Mouse (Mus musculus): Measurements from ENCODE around the gene Rbak. TPM values are rescaled to one million over a fixed set of nuclear protein-coding genes. Genes with fewer than 3 reads are reported as not detected.
"Not testable (repeated sequence)": the region's sequence is repeated elsewhere in the genome, so short reads cannot be mapped to it uniquely, and the experiment has no call there.

Gene Rbak
- 1 to 10 TPM; 3.5 to 4.6 TPM for total RNA-seq (2021)
- long read RNA-seq, experiment 1, partial matches to known transcripts: 0 of 17 reads
- long read RNA-seq, experiment 1, other reads (novel, unspliced or antisense): 14 of 17 reads
- long read RNA-seq, experiment 2, partial matches to known transcripts: 0 of 9 reads
- long read RNA-seq, experiment 2, other reads (novel, unspliced or antisense): 8 of 9 reads

DNA sequence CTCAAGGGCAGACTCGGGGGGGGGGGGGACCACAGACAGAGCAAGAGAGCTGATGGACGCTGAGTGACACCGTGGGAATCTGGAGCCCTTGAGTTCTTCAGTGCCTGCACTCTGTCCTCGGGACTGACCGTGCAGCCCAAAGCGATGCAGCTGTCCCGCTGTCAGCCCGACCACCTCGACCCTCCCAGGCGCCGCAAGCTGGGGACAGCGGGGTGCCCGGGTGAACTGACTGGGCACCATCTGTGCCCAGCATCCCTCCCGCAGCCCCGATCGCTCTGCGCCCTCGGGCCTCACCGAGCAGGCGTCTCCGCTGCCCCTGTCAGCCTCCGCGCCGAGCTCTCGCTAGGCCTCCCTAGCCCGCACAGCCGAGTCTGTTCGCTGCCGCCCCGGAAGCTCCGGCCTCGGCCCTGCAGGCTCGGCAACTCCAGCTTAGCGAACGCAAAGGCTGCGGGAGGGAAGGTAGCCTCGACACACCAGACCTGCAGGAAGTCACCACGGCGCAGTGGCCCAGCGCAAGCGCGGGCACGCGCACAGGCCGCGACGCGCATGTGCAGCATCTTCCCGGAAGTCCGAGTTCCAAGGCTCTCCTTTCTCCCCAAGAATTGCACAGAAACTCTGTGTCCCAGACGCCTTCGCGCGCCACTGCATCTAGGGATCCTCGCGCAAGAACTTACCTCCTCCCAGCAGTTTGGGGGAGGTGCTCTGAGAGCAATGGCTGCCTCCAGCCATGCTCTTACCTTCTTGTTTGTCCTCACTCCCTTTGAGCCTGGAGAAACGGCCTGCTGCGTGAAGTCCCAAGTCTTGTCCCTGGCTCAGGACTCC is at the start of gene Rbak, which contains the start of gene Spdye4b:
TSS of gene Rbak (minus strand) at position 521 of the 822 bp plus-strand sequence.
TSS of gene Spdye4b (plus strand) at position 763 of the 822 bp plus-strand sequence.
- DNase-seq: peak; percentile 93 to 97

DNA sequence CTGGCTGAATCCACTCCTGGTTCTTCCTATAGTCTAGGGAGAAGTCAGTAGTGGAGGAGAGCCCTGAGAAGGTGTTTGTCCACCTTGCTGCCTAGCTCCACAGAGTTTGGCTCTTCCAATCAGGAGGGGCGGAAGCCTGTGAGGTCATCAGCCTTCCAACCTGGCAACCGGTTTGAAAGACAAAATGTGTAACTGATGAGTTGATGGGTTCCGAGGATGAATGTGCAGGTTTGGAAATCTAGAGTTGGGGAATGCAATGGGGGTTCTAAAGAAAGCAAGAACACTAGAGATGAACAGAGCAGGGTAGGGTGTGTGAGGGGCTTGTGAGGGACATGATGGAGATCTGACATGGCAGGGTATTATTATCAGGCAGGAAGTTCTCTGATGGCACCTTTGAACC is 46.2 kb upstream of the Rbak start, which contains the start of gene Spdye4a:
TSS of gene Spdye4a (minus strand) at position 101 of the 400 bp plus-strand sequence.
- DNase-seq: no peak

DNA sequence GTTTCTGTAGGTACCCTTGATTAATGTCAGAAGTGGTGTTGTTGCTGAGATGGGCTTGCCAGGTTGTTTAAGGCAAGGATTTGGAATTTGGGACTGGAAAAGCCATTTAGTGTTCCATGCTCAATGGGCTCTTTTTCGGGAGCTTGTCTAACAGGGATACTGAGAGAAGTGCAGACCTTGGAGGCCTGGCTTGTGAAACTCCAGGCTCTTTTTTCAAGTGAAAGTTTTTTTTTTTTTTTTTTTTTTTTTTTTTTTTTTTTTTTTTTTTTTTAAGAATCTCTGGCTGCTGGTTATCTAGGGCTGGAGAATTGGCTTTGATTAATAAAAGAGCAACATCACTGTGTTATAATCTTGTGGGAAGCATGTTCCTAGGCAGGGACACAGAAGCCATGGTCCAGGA is 41.7 kb upstream of the Rbak start:
- no peak for DNase-seq

DNA sequence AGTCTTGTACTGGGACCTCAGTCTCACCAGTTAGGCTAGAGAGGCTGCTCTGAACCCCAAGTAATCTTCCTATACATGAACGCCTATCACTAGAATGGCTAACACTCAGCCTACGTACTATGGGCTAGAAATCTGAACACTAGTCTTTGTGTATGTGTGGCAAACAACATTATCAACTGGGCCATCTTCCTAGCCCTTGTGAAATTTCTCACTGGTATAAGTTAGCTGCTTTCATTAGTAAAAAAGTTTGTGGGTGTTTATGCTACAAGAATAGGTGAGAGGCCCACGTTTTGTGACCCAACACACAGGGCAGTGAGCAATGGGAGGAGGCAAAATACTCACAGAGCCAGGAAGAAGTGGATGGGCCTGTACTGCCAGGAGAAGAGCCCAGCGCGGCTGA is 40.4 kb upstream of the Rbak start:
- DNase-seq: no peak

DNA sequence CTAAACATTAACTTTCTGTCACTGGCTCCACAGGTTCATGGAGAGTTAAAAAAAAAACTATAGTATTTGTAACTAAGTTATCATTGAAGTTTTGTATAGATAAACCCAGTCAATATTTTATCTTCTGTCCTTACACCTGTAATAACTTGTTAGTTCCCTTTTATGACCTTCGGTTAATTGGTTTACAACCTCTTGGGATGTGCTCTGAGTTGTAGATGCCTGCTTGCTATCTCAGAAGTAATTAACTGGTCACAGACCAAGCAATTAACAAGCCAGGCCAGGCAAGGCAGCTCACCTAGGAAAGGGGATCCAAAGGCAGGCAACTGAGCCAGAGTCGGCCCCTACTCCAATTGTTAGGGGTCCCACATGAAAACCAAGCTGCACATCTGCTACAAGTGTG is 33.3 kb upstream of the Rbak start:
- no peak for DNase-seq

DNA sequence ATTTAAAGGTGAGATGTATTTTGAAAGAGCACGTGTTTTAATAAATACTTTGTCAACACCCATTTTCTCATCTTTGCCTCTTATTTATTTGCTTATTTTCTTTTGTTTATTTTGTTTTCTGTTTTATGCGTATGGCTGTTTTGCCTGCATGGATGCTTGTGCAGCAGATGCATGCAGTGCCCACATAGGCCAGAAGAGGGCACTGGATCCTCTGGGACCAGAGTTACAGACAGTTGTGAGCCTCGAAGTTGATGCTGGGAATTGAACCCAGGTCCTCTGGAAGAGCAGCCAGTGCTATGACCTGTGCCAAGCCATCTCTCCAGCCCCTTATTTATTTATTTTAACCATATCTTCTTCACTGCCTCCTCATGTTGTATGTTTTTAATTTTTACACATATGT is 24.4 kb upstream of the Rbak start:
- no peak for DNase-seq

DNA sequence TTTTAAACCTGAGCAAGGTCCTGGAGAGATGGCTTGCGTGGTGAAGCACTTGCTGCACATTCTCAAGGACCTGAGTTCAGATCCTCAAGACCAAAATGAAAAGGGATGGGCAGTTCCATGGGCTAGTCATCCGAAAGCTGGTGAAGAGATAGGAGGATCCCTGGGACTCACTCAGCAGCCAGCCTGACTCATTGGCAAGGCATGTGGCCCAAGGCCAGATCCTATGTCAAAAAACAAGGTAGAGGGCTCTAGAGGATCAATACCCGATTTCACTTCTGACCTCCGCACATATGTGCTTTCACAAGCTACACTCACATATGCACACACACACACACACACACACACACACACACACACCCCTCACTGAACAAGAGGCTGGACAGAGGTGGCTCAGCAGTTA is 15.9 kb upstream of the Rbak start:
- DNase-seq: no peak

DNA sequence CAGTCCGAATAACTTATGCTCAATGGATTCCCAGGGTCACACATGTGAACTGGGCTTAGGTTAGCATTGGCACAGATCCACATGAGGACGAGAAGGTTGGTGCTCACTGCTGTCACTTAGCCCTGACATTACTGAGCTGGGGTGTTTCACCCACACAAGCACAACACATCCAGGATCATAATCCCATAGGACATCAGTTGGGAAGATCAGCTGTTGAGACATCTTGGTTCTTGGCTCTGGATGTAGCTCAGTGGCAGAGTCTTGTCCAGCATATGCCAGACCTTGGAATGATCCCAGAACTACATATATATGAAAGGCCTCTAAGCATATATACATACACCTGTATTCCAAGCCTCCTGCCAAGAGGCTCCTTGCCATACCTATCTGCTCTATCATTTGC is 14.6 kb upstream of the Rbak start:
- DNase-seq: no peak

DNA sequence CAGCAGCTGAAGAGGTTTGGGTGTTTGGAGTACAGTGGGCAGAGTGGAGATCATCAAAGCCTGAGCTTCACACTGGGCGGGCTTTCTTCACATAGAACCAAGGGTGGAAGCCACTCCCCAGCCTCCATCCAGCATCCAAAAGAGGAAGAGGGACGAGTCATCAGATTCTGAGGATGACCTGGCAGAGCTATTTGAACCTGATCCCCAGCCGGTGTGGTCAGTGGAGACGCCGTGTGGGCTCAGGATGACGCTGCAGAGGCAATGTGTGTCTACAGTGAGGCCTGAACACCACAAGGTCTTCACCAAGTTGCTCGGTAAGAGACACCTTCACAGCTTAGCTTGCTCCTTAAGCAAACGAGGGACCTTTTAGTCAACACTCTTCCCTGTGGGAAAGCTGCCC is 14.2 kb upstream of the Rbak start:
- not testable (repeated sequence) for DNase-seq

DNA sequence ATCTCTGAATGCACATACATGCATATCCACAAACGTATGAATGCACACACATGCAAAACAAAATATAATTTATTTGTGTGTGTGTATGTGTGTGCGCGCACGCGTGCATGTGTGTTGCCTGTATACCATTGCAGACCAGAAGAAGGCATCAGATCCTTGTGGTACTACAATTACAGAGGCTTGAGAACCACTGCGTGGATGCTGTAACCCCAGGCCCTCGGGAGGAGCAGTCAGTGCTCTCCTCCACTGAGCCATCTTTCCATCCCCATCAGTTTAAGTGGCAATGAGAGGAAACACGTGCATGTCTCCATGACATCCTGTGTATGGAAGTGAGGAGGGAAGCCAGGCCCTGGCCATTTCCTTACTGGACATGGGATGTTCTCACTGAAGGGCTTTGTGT is 12.2 kb upstream of the Rbak start:
- no peak for DNase-seq

DNA sequence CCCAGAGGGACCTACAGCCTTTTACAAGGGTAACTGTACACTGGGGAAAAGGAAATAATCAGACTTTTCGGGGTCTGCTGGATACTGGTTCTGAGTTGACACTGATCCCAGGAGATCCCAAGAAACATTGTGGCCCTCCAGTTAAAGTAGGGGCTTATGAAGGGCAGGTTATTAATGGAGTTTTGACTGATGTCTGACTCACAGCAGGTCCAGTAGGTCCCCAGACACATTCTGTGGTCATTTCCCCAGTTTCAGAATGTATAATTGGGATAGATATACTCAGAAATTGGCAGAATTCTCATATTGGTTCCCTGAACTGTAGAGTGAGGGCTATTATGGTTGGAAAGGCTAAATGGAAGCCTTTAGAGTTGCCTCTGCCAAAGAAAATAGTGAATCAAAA is 7.4 kb upstream of the Rbak start:
- not testable (repeated sequence) for DNase-seq

DNA sequence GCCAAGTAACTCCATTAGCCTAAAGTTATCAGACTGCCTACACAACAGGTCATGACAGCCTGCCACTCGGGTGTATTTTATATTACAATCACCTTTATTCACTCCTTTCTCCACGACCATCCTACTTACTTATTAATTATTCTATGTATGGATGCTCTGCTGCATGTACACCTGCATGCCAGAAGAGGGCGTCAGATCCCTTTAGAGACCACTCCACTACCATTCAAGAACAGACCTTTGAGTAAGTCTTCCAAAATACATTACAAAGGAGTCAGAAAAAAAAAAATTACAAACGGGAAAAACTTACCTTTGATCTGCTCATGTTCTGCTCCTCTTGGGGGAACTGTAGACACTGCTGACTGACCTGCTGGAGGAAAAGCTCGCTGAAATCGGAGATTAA is 1.4 kb downstream of the Rbak start:
- DNase-seq: no peak

DNA sequence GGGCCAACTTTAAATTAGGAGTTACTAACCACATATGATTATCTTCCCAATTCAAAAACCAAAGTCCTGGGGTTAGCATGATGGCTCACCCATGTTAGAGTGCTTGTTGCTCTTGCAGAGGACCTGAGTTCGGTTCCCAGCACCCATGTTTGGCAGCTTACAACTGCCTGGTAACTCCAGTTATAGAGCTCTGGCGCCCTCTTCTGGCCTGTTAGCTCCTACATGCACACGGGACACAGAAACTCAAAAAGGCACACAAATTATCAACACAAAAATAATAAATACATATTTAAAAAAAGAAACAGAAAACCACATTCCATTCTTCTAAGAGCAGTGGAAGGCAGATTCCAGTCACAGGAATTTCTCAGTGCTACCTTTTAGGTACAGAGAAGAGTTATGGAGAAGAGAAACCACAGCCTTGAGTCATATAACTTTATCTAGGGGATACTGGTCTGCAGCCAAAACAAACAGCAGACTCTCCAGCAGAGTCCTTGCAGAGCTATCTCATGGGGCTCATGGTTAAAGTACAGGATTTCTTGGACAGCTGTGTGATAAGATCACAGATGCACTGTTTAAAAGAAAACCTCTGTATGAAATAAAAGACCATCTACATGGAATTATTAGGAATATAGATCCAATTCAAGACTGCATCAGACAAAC is 2.9 kb downstream of the Rbak start:
- DNase-seq: no peak

DNA sequence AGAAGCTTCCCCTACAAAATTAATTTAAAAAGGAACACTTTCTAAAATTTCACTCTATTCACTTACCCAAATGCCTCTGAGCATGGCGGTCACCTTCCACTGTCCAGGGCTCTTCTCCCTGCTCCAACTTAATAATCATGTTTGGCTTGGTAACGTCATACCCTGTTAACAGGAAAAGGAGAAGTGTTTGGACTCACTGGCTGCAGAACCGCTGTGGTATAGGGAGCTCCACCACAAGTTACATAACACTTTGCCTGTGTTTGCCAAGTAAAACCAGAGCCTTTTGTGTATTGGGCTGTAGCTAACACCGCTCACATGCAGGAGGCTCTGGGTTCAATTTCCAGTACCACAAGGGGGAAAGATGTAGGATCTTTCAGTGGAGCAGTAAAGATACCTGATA is 4.6 kb downstream of the Rbak start:
- no peak for DNase-seq

DNA sequence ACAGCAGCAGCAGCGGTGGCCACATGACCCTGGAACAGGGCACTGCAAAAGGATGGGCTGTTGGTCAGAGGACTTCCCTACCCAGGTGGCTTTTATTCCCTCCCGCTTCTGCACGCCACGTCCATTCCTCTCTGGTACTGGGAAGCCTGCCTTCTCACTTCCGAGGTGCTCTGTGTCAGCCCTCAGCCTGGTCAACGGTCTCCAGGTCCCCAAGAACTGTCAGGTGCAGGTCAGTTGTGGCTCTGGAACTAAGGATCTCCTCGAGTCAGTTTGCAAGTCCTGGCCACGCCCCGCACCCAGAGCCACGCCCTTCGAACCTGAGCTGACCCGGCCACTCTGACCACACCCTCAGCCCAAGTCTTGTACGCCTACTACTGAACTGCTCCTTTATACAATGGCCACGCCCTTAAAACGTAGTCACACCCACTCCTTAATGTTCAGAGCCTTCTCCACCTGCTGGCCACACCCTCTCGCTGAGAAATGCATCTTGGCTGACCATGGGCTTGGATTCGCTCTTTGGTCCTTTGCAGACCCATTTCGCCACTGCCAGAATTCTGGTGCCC is 15.0 kb downstream of the Rbak start:
- no peak for DNase-seq

DNA sequence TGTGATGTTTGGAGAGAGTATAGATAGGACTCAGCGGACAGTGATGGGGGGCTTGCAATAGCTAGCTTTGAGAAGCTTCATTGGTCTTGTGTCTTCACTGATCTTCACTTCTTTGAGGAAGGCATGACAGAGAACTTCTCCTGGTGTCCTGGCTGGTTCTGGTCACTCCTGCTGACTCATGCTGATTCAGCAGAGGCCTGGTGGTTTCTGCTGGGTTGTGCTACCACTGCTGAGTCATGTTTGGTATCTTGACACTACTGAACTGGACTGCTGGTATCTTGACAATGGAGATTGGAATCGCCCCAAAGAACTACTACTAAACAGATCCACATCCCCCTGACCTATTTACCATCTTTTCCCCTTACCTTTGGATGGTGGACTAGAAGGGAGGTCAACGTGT is 25.0 kb downstream of the Rbak start:
- no peak for DNase-seq

DNA sequence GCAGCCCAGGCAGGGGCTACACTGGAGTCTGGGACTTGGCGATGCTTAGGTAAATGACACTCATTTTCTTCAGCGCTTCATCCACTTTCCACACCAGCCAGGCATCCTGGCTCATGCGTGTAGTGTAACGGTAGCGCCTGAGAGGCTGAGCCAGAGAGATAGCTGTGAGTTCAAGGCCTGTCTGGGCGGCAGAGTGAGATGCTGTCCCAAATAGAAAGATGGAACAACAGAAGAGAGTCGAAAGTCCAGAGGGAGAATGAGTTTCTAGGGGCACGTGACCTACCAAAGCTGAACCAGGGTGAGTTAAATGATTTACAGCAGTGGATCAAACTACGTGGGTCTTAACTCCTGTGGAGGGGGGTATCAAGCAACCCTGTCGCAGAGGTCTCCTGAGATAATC is 26.8 kb downstream of the Rbak start:
- DNase-seq: no peak

DNA sequence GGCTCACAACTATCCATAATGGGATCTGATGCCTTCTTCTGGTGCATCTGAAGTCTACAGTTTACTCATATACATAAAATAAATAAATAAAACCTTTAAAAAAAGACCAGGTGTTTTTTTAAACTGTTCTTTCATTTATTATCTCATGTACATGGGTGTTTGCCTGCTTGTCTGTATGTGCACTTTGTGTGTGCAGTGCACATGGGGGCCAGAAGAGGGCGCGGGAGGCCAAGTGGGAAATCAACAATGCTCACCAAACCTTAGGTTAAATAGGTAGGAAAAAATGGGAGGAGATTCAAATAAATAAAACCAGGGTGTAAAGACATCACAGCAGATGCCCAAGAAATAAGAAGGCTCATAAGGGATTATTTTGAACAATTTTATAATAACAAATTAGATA is 30.5 kb downstream of the Rbak start:
- DNase-seq: no peak

DNA sequence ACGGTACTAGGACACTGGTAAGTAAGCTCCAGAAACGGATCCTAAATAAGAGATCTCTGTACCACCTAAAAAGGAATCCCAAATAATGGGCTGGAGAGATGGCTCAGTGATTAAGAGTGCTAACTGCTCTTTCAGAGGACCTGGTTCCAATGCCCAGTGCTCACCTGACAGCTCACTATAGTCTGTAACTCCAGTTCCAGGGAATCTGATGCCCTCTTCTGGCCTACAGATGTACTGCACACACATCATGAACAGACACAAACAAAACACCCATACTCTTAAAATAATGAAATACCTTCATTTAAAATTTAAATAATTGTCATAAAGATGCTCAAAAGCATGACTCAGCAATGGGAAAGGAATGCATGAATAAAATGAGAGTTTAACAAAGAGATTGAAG is 31.0 kb downstream of the Rbak start:
- no peak for DNase-seq

DNA sequence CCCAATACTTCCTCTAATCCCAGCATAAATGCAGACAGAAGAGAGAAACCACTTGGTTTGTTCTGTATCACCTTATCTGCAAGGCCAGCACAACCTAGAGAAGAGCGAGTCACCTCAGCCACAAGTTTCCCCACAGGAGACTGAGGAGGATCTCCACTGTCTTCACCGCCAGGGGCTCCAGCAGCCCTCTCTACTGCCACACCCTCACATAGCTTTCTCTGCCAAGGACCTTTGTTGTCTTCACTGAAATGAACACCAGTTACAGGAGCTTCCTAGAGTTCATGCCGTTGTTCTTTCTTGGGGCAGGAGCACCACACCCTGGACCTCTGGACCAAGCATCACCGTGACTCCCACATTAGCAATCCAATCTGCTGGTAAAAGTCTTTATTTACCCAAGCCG is 31.9 kb downstream of the Rbak start:
- DNase-seq: no peak

DNA sequence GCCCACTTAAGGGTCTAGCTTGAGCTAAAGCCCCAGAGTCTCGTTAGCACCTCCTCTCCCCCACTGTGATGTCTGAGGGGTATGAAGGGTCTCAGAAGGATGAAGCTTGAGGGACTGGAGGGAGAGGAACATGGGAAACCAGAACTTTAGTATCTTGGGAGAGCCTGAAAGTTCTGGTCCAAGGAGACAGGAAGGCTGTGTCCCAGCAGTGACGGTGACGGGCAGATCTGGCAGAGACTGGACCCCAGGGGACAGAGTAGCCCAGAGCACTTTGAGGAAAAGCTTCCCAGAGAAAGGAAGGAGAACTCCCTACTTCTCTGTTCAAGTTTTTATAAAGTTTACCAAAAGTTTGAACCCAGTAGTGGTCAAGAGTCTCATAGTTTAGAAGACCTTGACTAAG is 33.1 kb downstream of the Rbak start, which contains the start of gene Olfr718-ps1:
TSS of gene Olfr718-ps1 (minus strand) at position 101 of the 400 bp plus-strand sequence.
- DNase-seq: no peak

DNA sequence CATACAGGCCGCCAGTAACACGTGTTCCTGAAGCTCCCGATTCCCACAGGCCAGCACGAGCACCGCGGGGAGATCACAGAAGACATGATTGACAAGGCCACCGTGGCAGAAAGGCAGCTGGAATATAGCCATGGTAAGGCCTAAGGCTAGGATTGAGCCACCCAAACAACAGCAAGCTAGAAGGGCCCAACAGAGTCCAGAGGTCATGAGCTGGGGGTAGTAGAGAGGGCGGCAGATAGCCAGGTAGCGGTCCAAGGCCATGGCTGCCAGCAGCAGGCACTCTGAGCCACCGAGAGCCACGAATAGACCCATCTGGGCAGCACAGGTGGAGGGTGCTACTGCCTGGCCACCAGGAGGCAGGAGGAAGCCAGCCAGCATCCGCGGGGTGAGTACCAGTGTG is 43.0 kb downstream of the Rbak start:
- no peak for DNase-seq

DNA sequence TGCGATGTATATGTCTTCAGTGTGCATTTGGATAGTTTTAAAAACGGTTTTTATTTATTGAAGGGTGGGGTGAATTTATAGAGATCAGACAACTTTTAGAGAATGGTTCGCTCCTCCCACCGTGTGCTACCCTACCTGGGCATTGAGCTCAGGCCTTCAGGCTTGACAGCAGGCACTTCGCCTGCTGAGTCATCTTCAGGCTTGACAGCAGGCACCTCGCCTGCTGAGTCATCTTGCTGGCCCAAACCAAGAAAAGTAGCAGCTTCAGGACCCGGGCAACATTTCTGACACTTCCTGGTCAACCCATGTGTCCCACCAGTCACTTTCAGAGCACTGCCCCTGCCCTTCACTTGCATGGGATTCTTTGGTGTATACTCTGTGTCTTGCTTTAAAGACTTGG is 45.5 kb downstream of the Rbak start:
- DNase-seq: no peak
